Mouse (Mus musculus) heart, embryonic 14.5 days (tissue): ENCODE results near the gene Cass4. TPM values are rescaled to one million over a fixed set of nuclear protein-coding genes. Genes with fewer than 3 reads are reported as not detected.

ENCODE experiments used
- ATAC-seq: fragments of 200-750 bp; cut with Nextera tagmentation; 2 replicates; pipeline ENCODE4 v1.8.0; 2017; ENCODE audit warnings: low read depth, moderate TSS enrichment; ENCODE audit not compliant: insufficient number of reproducible peaks, insufficient read depth, low FRiP score
- H3K27ac ChIP-seq, 2 experiments: fragments of 200-500 bp in 1 of 2; fragments of 300-500 bp in 1 of 2; sonication (generic) in 1 of 2; replicated peaks in 1 of 2; 2 replicates each; pipeline ENCODE4 v1.5.1; 2012 to 2014; ENCODE audit warnings: low read depth in 2 of 2, low read length in 2 of 2, control low read depth in 1 of 2, mild to moderate bottlenecking in 1 of 2, mixed read lengths in 1 of 2; ENCODE audit not compliant: control insufficient read depth in 1 of 2, insufficient read depth in 1 of 2
- H3K27me3 ChIP-seq: fragments of 300-500 bp; sonication (generic); 2 replicates; pipeline ENCODE4 v1.6.1; 2014; ENCODE audit warnings: mild to moderate bottlenecking, low read length, control low read depth; ENCODE audit not compliant: control insufficient read depth, insufficient read depth
- H3K36me3 ChIP-seq: fragments of 300-500 bp; sonication (generic); 2 replicates; pipeline ENCODE4 v1.6.1; 2014; ENCODE audit warnings: mild to moderate bottlenecking, control low read depth, low read length, mixed read lengths; ENCODE audit not compliant: control insufficient read depth, insufficient read depth
- H3K4me1 ChIP-seq, 2 experiments: fragments of 200-500 bp in 1 of 2; fragments of 300-500 bp in 1 of 2; sonication (generic) in 1 of 2; 2 replicates each; pipeline ENCODE4 v1.6.1; 2012 to 2014; ENCODE audit warnings: low read length in 2 of 2, control low read depth in 1 of 2, mixed read lengths in 1 of 2; ENCODE audit not compliant: control insufficient read depth in 2 of 2, insufficient read depth in 2 of 2
- H3K4me2 ChIP-seq: fragments of 300-500 bp; sonication (generic); 2 replicates; pipeline ENCODE4 v1.6.1; 2014; ENCODE audit warnings: mild to moderate bottlenecking, low read length
- H3K4me3 ChIP-seq, 2 experiments: fragments of 200-500 bp in 1 of 2; fragments of 300-500 bp in 1 of 2; sonication (generic) in 1 of 2; 2 replicates each; pipeline ENCODE4 v1.5.1; 2012 to 2014; ENCODE audit warnings: low read length in 2 of 2, mild to moderate bottlenecking in 2 of 2, control low read depth in 1 of 2, low read depth in 1 of 2, moderate library complexity in 1 of 2; ENCODE audit not compliant: control insufficient read depth in 1 of 2, insufficient read depth in 1 of 2
- H3K9ac ChIP-seq: fragments of 300-500 bp; sonication (generic); 2 replicates; pipeline ENCODE4 v1.6.1; 2014; ENCODE audit warnings: mild to moderate bottlenecking, low read length
- H3K9me3 ChIP-seq: fragments of 300-500 bp; sonication (generic); 2 replicates; pipeline ENCODE4 v1.6.1; 2016; ENCODE audit warnings: low read length, control low read depth; ENCODE audit not compliant: control insufficient read depth
- WGBS: fragments of 180-500 bp; shearing (Covaris S2); extraction: QIAGEN DNeasy Blood & Tissue Kit; methylation state at CpG from one replicate; pipeline ENCODE4 v1.1.7; 2014; 5-methylcytosine and 5-hydroxymethylcytosine counted together
- polyA plus RNA-seq: library from polyadenylated mRNA; unstranded; fragments of >200 nt; fragmentation: Nextera tagmentation; extraction: Ambion mirVana; gene quantifications from 2 replicates; pipeline ENCODE4 v1.2.1, GENCODE M21; 2014

Gene Cass4
- 0.27 and 0.30 TPM in 2 replicates for polyA plus RNA-seq

DNA sequence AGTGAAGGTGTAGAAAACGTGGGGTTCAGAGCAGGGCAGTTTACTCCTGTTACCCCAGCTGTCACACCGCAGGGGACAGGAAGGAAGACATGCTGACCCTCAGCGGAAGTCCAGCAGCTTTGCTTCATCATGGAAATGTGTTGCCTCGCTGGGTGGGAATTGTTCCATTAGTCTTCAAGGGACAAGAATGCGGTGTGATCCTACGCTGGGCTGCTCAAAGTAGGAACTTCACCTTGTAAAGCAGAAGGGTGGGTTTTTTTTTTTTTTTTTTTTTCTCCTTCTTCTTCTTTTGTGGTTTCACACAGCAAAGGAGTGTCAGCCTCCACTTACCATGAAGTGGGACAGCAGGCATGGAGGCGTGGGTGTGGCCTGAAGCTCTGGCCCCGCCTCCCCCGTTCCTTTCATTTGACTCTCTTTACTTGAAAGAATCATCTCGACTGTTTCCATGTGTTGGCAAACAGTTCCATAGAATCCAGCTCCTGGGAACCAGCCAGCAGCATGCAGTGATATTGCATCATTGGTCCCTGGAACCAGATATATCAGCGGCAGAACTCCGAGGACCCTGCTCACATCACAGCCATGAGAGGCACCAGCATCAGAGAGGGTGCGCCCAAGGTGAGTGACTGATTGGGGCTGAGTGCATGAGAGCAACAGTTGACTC lies at the start of gene Cass4:
Gene Cass4, plus strand, starts transcription at position 404 of the 661 bp plus-strand sequence.
- H3K36me3 ChIP-seq, result no peaks in the 10 kb centered on the region
- no peak within 1 kb of the TSS for H3K4me3 ChIP-seq
- H3K27me3 ChIP-seq, result no peaks in the 10 kb centered on the region
- peaks cover 2 to 4% of the 10 kb centered on the region in 2 experiments; a peak in 2 of 4 replicates for H3K4me1 ChIP-seq
- WGBS, result 16% methylated on average over 13 of the region's 13 CpGs
- no peaks in the 10 kb centered on the region for H3K9me3 ChIP-seq
- no peak within 1 kb of the TSS for H3K9ac ChIP-seq
- no peak for ATAC-seq
- no peak within 1 kb of the TSS for H3K27ac ChIP-seq
- peak within 1 kb of the TSS; percentile 34 for H3K4me2 ChIP-seq

DNA sequence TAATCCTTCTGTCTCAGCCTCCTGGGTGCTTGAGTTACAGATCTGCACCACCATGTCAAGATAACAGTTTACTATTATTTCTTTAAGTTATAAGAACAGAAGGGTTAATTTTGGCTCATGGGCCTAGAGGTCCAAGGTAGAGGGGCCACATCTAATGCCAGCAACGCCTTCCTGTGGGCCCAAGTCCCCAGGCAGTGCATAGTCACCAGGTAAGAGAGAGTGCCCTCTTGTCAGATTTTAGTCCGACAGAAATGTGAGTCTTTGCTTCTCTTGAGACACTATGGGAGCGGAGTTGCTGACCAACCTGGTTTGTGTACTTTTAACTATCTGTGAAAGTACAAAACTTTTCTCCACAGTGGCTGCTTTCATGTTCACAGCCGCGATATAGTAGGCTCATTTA lies 48.9 kb upstream of the Cass4 start:
- WGBS, result 35% methylated on average over 5 of the region's 5 CpGs
- H3K27ac ChIP-seq, result peak overlapping the region; percentile 15 to 62

GRCm38 (mm10) chr2:172345258-172345738 lies 48.3 kb upstream of the Cass4 start, which contains the start of gene Fam210b:
TSS of gene Fam210b (plus strand) at chr2:172345565.
- H3K9me3 ChIP-seq, result 0 out of 2 replicates have a peak, but pooled peaks cover 3% of the 10 kb centered on the region
- no peaks in the 10 kb centered on the region for H3K27me3 ChIP-seq
- peak within 1 kb of the TSS; percentile 70 to 74 for H3K4me3 ChIP-seq
- no peaks in the 10 kb centered on the region for H3K36me3 ChIP-seq
- peak within 1 kb of the TSS; percentile 76 for H3K9ac ChIP-seq
- H3K4me2 ChIP-seq, result peak within 1 kb of the TSS; percentile 92
- ATAC-seq, result peak; percentile 97
- H3K4me1 ChIP-seq, result peaks cover 6 to 22% of the 10 kb centered on the region in 2 experiments
- H3K27ac ChIP-seq, result peak within 1 kb of the TSS; percentile 57 to 62
- WGBS, result under 1% methylated on average over 34 of the region's 35 CpGs

More for the DNA sequence above, 48.9 kb upstream of the Cass4 start:
- peak overlapping the region in 1 of 2 experiments; percentile 74; a peak in 1 of 4 replicates for H3K4me3 ChIP-seq
- no peak for ATAC-seq
- peaks cover 6 to 22% of the 10 kb centered on the region in 2 experiments for H3K4me1 ChIP-seq
- no peak overlapping the region for H3K9ac ChIP-seq
- peak overlapping the region; percentile 92 for H3K4me2 ChIP-seq
- no peaks in the 10 kb centered on the region for H3K27me3 ChIP-seq
- H3K36me3 ChIP-seq, result no peaks in the 10 kb centered on the region
- 0 out of 2 replicates have a peak, but pooled peaks cover 3% of the 10 kb centered on the region for H3K9me3 ChIP-seq

GRCm38 (mm10) chr2:172346034-172346929 lies 47.3 kb upstream of the Cass4 start:
- peak overlapping the region; percentile 70 to 74 for H3K4me3 ChIP-seq
- peaks cover 6 to 25% of the 10 kb centered on the region in 2 experiments for H3K4me1 ChIP-seq
- peak overlapping the region; percentile 92 for H3K4me2 ChIP-seq
- peak overlapping the region in 1 of 2 experiments; percentile 57; a peak in 2 of 4 replicates for H3K27ac ChIP-seq
- no peak for ATAC-seq
- 0 out of 2 replicates have a peak, but pooled peaks cover 3% of the 10 kb centered on the region for H3K9me3 ChIP-seq
- H3K27me3 ChIP-seq, result no peaks in the 10 kb centered on the region
- WGBS, result 9% methylated on average over 31 of the region's 31 CpGs
- H3K36me3 ChIP-seq, result no peaks in the 10 kb centered on the region
- H3K9ac ChIP-seq, result peak overlapping the region; percentile 76

DNA sequence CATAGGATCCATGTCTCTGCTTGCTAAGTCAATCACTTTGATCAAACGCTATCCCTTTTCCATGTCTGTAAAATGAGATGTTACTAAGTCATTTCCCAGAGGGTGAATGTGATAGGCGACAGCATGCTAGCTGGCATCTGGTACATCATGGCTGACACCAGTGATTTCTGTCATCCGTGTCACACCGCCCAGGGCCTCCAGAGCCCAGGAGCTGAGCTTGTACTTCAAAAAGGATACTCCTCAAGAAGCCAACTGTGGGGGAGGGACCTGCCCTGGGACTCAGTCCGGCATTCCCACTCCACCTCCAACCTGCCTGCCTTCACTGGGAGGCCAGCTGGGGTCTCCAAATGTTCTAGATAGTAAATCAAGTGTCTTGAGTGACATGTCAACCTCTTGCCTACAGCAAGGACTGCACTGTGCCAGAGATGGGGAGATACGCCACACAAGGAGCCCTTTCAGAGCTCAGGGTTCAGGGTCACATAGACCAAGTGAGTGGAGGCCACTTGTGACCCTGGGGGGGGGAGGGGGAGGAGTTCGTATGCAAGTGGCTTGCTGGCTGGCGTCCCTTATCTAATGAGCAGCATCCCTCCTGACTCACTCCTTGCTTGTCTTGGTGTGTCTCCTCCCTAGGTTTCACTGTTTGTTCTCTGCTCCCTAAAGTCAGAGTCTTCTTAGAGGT lies 46.5 kb upstream of the Cass4 start:
- Histone ChIP-seq H3K4me1 (peaks cover 6 to 25% of the 10 kb centered on the region in 2 experiments), H3K4me3 (peak overlapping the region in 1 of 2 experiments; percentile 74; a peak in 1 of 4 replicates), H3K27me3 (no peaks in the 10 kb centered on the region), H3K9ac (no peak overlapping the region), H3K27ac (no peak overlapping the region), H3K9me3 (0 out of 2 replicates have a peak, but pooled peaks cover 3% of the 10 kb centered on the region), H3K36me3 (no peaks in the 10 kb centered on the region), H3K4me2 (peak overlapping the region; percentile 92)
- ATAC-seq, result no peak
- 59% methylated on average over 8 of the region's 8 CpGs for WGBS

DNA sequence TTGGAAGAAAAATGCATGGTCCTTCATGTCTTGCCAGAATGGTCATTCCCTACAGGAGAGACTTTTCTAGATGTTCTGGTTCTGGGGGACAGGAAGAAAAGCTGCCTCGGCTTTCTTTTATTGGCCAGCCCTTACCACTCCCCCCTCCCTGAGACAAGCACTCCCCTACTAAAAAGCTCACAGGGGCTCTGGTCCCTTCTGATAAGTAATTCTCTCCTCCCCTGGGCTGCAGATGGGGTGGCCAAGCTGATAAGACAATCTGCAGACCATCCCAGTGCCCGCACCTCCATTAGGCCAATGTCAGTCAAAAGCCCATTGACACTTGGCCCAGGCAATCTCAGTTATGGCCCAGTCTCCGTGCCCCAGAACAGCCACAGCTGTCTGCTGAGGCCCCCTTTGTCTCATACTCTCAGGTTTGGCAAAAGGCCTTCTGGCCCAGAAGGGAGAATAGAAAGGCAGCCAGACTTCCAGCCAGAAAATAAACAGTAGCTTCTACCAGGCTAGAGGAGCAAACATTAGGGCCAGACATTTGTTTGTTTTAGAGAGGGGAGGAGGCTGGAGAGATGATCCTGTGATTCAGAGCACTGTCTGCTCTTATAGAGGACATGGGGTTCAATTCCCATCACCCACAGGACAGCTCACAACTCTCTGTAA lies 45.2 kb upstream of the Cass4 start:
- Histone ChIP-seq H3K27ac (peak overlapping the region in 1 of 2 experiments; percentile 17; a peak in 1 of 4 replicates), H3K36me3 (peaks cover 9% of the 10 kb centered on the region), H3K4me3 (no peak overlapping the region), H3K4me1 (peaks cover 6 to 25% of the 10 kb centered on the region in 2 experiments), H3K27me3 (no peaks in the 10 kb centered on the region), H3K4me2 (no peak overlapping the region), H3K9ac (no peak overlapping the region), H3K9me3 (no peaks in the 10 kb centered on the region)
- ATAC-seq, result no peak
- 29% methylated on average over 3 of the region's 3 CpGs for WGBS
